Mouse (Mus musculus): ENCODE results near the gene Cntnap5b. TPM values are rescaled to one million over a fixed set of nuclear protein-coding genes. Genes with fewer than 3 reads are reported as not detected.
"Not testable (repeated sequence)": the region's sequence is repeated elsewhere in the genome, so short reads cannot be mapped to it uniquely, and the experiment has no call there.

The Cntnap5b gene
- total and polyA plus RNA-seq, 2 experiments from 2014 or later: 3.8 to 23.0 TPM

DNA sequence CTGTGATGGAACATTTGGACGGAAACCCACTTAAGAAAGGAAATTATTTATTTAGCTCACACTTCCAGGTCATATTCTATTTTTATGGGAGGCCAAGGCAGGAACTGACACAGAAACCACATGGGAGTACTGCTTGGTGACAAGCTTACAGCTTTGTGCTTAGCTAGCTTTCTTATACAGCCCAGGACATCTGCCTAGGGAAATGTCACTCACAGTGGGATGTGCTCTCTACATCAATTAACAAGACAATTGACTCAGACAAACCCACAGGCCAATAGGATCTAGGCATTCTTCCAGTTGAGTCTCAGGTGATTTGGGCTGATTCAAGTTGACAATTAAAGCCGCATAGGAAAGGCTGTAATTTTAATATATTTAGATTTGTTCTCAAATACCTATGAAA lies 135.2 kb downstream of the Cntnap5b start:
- no peak overlapping the region for H3K27ac ChIP-seq (ENCODE audit: low read depth, low read length)
- no peaks in the 10 kb centered on the region for H3K36me3 ChIP-seq (ENCODE audit: insufficient read depth, low read length)
- H3K4me1 ChIP-seq (ENCODE audit: insufficient read depth, low read length): no peaks in the 10 kb centered on the region
- no peak overlapping the region for H3K9ac ChIP-seq (replicated peaks; ENCODE audit: low read length, poor library complexity, severe bottlenecking)
- 41% methylated on average over 2 of the region's 2 CpGs for WGBS
- ATAC-seq (ENCODE audit: low FRiP score) (peak; percentile 31; the same call in 1 of the 2 replicates), DNase-seq (ENCODE audit: low spot score) (peak; percentile 9)
- no peaks in the 10 kb centered on the region for H3K27me3 ChIP-seq (ENCODE audit: insufficient read depth, low read length)
- no peak for TF ChIP-seq CTCF (IDR thresholded peaks at IDR 0.05)
- H3K4me3 ChIP-seq (ENCODE audit: low read depth, low read length): no peak overlapping the region
- no peak overlapping the region for H3K4me2 ChIP-seq (ENCODE audit: low read depth, low read length, poor library complexity, severe bottlenecking)
- no peaks in the 10 kb centered on the region for H3K9me3 ChIP-seq (ENCODE audit: low read length)

DNA sequence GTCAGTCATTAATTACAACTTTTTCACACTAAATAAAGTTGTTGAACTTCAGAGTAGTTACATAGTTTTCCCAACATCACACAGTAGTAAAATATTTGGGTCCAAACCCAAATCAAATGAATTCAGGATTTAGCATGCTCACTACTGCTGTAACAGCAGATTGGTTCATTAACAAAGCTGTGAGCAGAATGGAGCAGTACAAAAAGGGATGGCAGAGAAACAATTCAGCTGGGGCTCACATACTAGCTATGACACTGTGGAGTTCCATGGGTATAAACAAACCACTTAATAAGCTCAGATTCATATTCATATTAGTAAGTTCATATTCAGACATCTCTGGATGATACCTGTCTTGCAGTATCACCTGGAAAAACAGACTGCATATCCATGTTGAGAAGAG lies 170.9 kb downstream of the Cntnap5b start:
- DNase-seq (ENCODE audit: low spot score): no peak
- H3K27ac ChIP-seq (ENCODE audit: low read depth, low read length): no peak overlapping the region
- H3K4me2 ChIP-seq (ENCODE audit: low read depth, low read length, poor library complexity, severe bottlenecking): no peak overlapping the region
- H3K36me3 ChIP-seq (ENCODE audit: insufficient read depth, low read length): no peaks in the 10 kb centered on the region
- no peak for TF ChIP-seq CTCF (IDR thresholded peaks at IDR 0.05)
- no peak for ATAC-seq (ENCODE audit: low FRiP score)
- no peak overlapping the region for H3K9ac ChIP-seq (replicated peaks; ENCODE audit: low read length, poor library complexity, severe bottlenecking)
- H3K9me3 ChIP-seq (ENCODE audit: low read length): no peaks in the 10 kb centered on the region
- H3K4me1 ChIP-seq (ENCODE audit: insufficient read depth, low read length): no peaks in the 10 kb centered on the region
- no peak overlapping the region for H3K4me3 ChIP-seq (ENCODE audit: low read depth, low read length)
- no peaks in the 10 kb centered on the region for H3K27me3 ChIP-seq (ENCODE audit: insufficient read depth, low read length)

DNA sequence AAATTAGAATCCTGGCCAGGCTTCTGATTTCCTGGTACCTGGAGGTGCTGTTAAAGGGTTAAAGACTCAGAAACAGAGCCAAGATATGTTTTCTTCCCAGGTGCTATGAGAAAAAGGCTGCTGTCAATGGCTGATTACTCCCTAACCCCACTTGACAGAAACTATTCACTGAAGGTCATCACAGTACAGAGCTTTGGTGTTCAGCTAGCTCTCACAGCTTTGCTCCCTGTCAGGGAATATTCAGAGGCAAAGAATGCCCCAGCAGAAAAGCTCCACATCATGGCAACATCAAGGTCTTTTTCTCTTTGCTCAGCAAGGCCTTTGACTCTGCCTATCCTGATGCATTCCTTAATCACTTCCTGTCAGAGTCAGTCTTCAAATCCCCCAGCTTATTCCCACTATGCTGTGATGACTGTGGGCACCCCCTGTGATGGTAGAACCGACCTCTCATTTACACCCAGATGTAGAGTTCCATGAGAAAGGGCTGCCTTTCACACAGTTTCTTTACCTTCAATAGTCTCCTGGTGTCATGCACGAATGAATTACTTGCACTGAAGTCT lies 186.9 kb downstream of the Cntnap5b start:
- H3K9me3 ChIP-seq (ENCODE audit: low read length): no peaks in the 10 kb centered on the region
- no peak for ATAC-seq (ENCODE audit: low FRiP score)
- 6% methylated on average over 2 of the region's 2 CpGs for WGBS
- H3K4me2 ChIP-seq (ENCODE audit: low read depth, low read length, poor library complexity, severe bottlenecking): no peak overlapping the region
- no peak for TF ChIP-seq CTCF (IDR thresholded peaks at IDR 0.05)
- no peak overlapping the region for H3K27ac ChIP-seq (ENCODE audit: low read depth, low read length)
- no peaks in the 10 kb centered on the region for H3K27me3 ChIP-seq (ENCODE audit: insufficient read depth, low read length)
- no peaks in the 10 kb centered on the region for H3K4me1 ChIP-seq (ENCODE audit: insufficient read depth, low read length)
- H3K4me3 ChIP-seq (ENCODE audit: low read depth, low read length): no peak overlapping the region
- H3K9ac ChIP-seq (replicated peaks; ENCODE audit: low read length, poor library complexity, severe bottlenecking): no peak overlapping the region
- no peak for DNase-seq (ENCODE audit: low spot score)
- H3K36me3 ChIP-seq (ENCODE audit: insufficient read depth, low read length): no peaks in the 10 kb centered on the region

DNA sequence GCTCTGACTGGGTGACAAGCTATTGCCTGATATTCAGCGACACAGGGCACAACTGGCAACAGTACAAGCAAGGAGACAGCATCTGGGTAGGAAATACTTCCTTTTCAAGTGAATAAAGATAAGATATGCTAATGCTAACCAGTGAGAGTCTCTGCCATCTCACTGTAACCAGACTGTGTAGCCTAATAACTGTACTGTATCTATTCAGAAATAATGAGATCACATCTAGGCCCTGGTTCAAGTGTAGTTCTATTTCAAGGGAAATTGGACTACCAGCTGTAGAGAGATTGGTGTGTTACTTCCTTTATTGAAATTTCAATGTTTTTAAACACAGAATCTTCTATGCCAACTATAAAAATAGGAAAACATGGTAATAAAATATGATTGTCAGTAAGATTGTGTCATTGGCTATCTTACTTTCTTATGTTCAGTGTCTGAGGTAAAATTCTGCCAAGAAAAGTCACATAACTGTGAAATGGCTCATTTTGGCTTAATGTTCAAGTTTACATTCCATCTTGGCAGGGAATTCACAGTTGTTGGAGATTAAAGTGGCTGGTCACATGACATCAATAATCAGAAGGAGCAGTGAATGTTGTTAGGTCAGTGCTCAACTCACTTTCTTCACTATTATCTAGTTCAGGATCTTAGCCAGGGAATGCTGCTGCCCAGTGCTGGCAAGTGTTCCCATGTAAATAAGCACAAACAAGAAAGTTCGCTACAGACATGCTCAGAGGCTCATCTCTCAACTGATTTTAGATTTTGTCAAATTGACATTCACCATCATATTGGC lies 194.9 kb downstream of the Cntnap5b start:
- H3K9me3 ChIP-seq (ENCODE audit: low read length): no peaks in the 10 kb centered on the region
- 90% methylated on average over 2 of the region's 2 CpGs for WGBS
- no peak overlapping the region for H3K9ac ChIP-seq (replicated peaks; ENCODE audit: low read length, poor library complexity, severe bottlenecking)
- no peaks in the 10 kb centered on the region for H3K27me3 ChIP-seq (ENCODE audit: insufficient read depth, low read length)
- H3K4me3 ChIP-seq (ENCODE audit: low read depth, low read length): no peak overlapping the region
- DNase-seq (ENCODE audit: low spot score): no peak
- no peaks in the 10 kb centered on the region for H3K4me1 ChIP-seq (ENCODE audit: insufficient read depth, low read length)
- no peak overlapping the region for H3K27ac ChIP-seq (ENCODE audit: low read depth, low read length)
- H3K4me2 ChIP-seq (ENCODE audit: low read depth, low read length, poor library complexity, severe bottlenecking): no peak overlapping the region
- H3K36me3 ChIP-seq (ENCODE audit: insufficient read depth, low read length): no peaks in the 10 kb centered on the region
- no peak for TF ChIP-seq CTCF (IDR thresholded peaks at IDR 0.05)
- ATAC-seq (ENCODE audit: low FRiP score): no peak

DNA sequence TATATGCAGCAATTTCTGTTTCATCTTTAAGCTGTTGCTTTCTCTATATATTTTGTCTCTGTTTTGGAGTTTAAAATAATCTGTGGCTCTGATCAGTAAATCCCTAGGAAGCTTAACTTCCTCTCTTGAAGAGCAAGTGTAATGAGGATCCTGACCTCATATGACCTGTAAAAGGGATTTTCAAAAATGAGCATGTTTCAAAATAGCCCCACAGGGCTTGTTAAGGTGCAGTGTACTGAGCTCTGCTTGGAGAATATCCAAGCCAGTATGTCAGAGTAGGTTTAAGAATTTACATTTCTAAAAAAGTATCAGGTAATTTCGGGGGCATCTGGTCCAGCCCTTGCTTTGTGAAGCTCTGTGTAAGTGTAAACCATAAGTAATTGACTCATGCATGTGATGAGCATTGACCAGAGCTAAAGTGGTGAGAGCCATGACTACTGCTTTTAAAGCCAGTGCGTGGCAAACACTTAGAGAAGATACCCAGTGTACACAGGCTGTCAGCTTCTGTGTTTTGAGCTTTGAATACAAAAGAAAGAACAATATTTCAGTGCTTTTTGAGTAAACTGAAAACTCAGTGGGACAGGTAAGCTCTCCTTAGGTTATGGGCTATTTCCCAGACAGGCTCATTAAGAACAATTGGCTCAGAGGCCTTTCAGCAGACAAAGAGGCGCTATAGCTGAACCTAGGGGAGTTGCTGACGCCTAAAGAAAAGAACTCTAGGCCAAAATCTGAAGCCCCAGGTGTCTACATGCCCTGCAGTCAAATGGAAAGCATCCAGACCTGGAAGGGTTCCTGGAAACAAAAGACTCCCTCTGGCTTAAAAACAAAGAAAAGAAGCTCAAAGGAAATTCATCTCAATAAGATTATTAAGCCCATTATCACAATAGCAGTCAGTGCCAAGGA lies 197.9 kb downstream of the Cntnap5b start:
- no peak for TF ChIP-seq CTCF (IDR thresholded peaks at IDR 0.05)
- no peak overlapping the region for H3K4me3 ChIP-seq (ENCODE audit: low read depth, low read length)
- H3K9me3 ChIP-seq (ENCODE audit: low read length): no peaks in the 10 kb centered on the region
- H3K27ac ChIP-seq (ENCODE audit: low read depth, low read length): no peak overlapping the region
- no peaks in the 10 kb centered on the region for H3K4me1 ChIP-seq (ENCODE audit: insufficient read depth, low read length)
- DNase-seq (ENCODE audit: low spot score) (peak; percentile 8), ATAC-seq (ENCODE audit: low FRiP score) (no peak)
- WGBS: 26% methylated on average over 4 of the region's 4 CpGs
- no peak overlapping the region for H3K4me2 ChIP-seq (ENCODE audit: low read depth, low read length, poor library complexity, severe bottlenecking)
- H3K36me3 ChIP-seq (ENCODE audit: insufficient read depth, low read length): no peaks in the 10 kb centered on the region
- H3K9ac ChIP-seq (replicated peaks; ENCODE audit: low read length, poor library complexity, severe bottlenecking): no peak overlapping the region
- H3K27me3 ChIP-seq (ENCODE audit: insufficient read depth, low read length): no peaks in the 10 kb centered on the region

DNA sequence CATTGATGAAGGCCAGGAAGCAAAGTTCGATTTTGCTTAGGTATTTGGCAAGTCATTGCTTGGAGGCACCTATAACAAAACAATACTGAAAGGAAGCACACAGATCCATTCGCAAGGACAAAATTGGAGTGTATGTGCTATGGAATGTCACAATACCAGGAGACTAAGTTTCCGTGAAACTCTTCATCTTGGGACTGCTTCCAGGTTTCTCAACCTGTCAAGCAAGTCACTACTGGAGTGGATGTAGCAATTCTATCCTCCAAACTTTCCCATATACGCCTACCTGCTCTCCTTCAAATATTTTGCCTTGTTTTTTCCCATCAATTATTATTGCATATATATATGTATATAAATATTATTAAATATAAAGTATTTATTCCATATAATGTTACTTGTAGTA lies 228.7 kb downstream of the Cntnap5b start:
- not testable (repeated sequence) for H3K27ac ChIP-seq (ENCODE audit: low read depth, low read length); H3K4me1 ChIP-seq (ENCODE audit: insufficient read depth, low read length); ATAC-seq (ENCODE audit: low FRiP score); H3K4me2 ChIP-seq (ENCODE audit: low read depth, low read length, poor library complexity, severe bottlenecking); H3K36me3 ChIP-seq (ENCODE audit: insufficient read depth, low read length); H3K9ac ChIP-seq (replicated peaks; ENCODE audit: low read length, poor library complexity, severe bottlenecking); H3K27me3 ChIP-seq (ENCODE audit: insufficient read depth, low read length); DNase-seq (ENCODE audit: low spot score); H3K9me3 ChIP-seq (ENCODE audit: low read length); H3K4me3 ChIP-seq (ENCODE audit: low read depth, low read length)
- WGBS: 95% methylated on average over 4 of the region's 4 CpGs

Measured in midbrain, postnatal 0 days (tissue).